Comparison of ENCODE assay signal across 23 mouse cellular contexts in the genomic region with DNA sequence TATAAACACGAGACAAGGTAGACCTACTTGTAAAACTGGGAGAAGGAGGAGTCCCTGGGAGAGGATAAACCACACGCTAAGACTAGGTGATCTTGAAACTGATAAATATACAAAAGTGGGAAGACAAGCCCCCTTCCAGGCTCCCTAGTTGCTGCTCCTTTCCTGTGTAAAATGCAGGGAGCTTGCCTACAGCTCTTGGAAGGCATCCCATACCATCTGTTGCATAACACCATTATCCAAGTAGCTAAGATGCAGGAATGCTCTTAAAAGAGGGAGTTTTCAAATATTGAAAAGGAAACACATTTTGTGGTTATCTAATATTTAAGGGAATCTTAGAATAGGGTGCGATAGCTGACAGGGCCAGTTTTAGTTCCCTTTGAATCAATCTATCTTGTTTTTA.
DNase-seq lines count a peak whose midpoint lies in the region; ATAC-seq and TF ChIP-seq lines count a peak whose summit lies in the region.
"Had no signal": no experiment of that assay in that cellular context is flagged by ENCODE, and none has a peak within 500 bp of the region (broad histone marks: within the 10 kb centered on the region; RNA-seq: fewer than 3 reads in every experiment).

No protein-coding gene starts in this region.

- no peak overlapping the region for H3K4me3 ChIP-seq in forebrain, embryonic 14.5 days (ENCODE audit: low read depth, low read length)
- no peak overlapping the region for H3K4me3 ChIP-seq in forebrain, embryonic 13.5 days
- no peak overlapping the region for H3K4me3 ChIP-seq in layer of hippocampus, adult 2 months
- H3K4me3 ChIP-seq: embryonic facial prominence, embryonic 10.5 days; liver, embryonic 13.5 days; midbrain, embryonic 12.5 days; stomach, embryonic 15.5 days had no signal

- TF ChIP-seq CTCF in layer of hippocampus, adult 2 months (conservative IDR thresholded peaks at IDR 0.05), result no peak

- no peak overlapping the region for H3K27ac ChIP-seq in forebrain, embryonic 14.5 days (ENCODE audit: low read depth, low read length)
- H3K27ac ChIP-seq in forebrain, embryonic 13.5 days, result no peak overlapping the region
- H3K27ac ChIP-seq in layer of hippocampus, adult 2 months, result no peak overlapping the region
- H3K27ac ChIP-seq: embryonic facial prominence, embryonic 10.5 days; liver, embryonic 13.5 days; midbrain, embryonic 12.5 days; stomach, embryonic 15.5 days had no signal

- no peak overlapping the region for H3K4me2 ChIP-seq in forebrain, embryonic 14.5 days (ENCODE audit: low read length)
- no peak overlapping the region for H3K4me2 ChIP-seq in forebrain, embryonic 13.5 days
- H3K4me2 ChIP-seq: heart, embryonic 11.5 days; liver, embryonic 13.5 days; midbrain, embryonic 12.5 days; stomach, embryonic 15.5 days had no signal

- ATAC-seq in forebrain, embryonic 14.5 days, result peak; percentile 24; the same call in 1 of the 2 replicates
- ATAC-seq in forebrain, embryonic 13.5 days, result no peak
- ATAC-seq: hindbrain, embryonic 16.5 days; intestine, embryonic 16.5 days had no signal

- H3K4me1 ChIP-seq in forebrain, embryonic 14.5 days (ENCODE audit: control insufficient read depth, insufficient read depth, low read length), result 0 out of 2 replicates have a peak, but pooled peaks cover 7% of the 10 kb centered on the region
- peaks cover 10% of the 10 kb centered on the region for H3K4me1 ChIP-seq in forebrain, embryonic 13.5 days
- H3K4me1 ChIP-seq: embryonic facial prominence, embryonic 10.5 days; liver, embryonic 13.5 days; midbrain, embryonic 12.5 days; stomach, embryonic 15.5 days had no signal

- H3K9me3 ChIP-seq in forebrain, embryonic 14.5 days (replicated peaks; ENCODE audit: control insufficient read depth, low read length), result no peaks in the 10 kb centered on the region
- no peaks in the 10 kb centered on the region for H3K9me3 ChIP-seq in forebrain, embryonic 13.5 days (replicated peaks)
- H3K9me3 ChIP-seq: embryonic facial prominence, embryonic 10.5 days; liver, embryonic 13.5 days; midbrain, embryonic 12.5 days; stomach, embryonic 15.5 days had no signal

- WGBS in forebrain, embryonic 14.5 days, result 87% methylated on average over 3 of the region's 3 CpGs
- WGBS in forebrain, embryonic 13.5 days, result 87% methylated on average over 3 of the region's 3 CpGs

- no peaks in the 10 kb centered on the region for H3K36me3 ChIP-seq in forebrain, embryonic 14.5 days (ENCODE audit: control insufficient read depth, insufficient read depth, low read length)
- H3K36me3 ChIP-seq in forebrain, embryonic 13.5 days (ENCODE audit: poor library complexity, severe bottlenecking), result no peaks in the 10 kb centered on the region
- H3K36me3 ChIP-seq: embryonic facial prominence, embryonic 10.5 days; liver, embryonic 13.5 days; midbrain, embryonic 12.5 days; stomach, embryonic 15.5 days had no signal

- H3K27me3 ChIP-seq in forebrain, embryonic 14.5 days (replicated peaks; ENCODE audit: control insufficient read depth, insufficient read depth, low read length), result no peaks in the 10 kb centered on the region
- H3K27me3 ChIP-seq in forebrain, embryonic 13.5 days, result no peaks in the 10 kb centered on the region
- H3K27me3 ChIP-seq: liver, embryonic 13.5 days; midbrain, embryonic 12.5 days; stomach, embryonic 15.5 days had no signal

- H3K9ac ChIP-seq in forebrain, embryonic 14.5 days (ENCODE audit: low read length), result no peak overlapping the region
- H3K9ac ChIP-seq in forebrain, embryonic 13.5 days, result no peak overlapping the region
- H3K9ac ChIP-seq: liver, embryonic 13.5 days; midbrain, embryonic 12.5 days; stomach, embryonic 15.5 days had no signal

- DNase-seq in forebrain, embryonic 14.5 days (ENCODE audit: low spot score), result peak; percentile 73
- DNase-seq in layer of hippocampus, adult 2 months (ENCODE audit: low spot score in 2 of 2), result peak; percentile 38
- DNase-seq in layer of hippocampus, adult 9-10 months (ENCODE audit: low spot score), result no peak
- DNase-seq in right cerebral cortex, postnatal 4 days, result peak; percentile 6
- DNase-seq in right cerebral cortex, adult 18-20 months, result no peak
- DNase-seq in lung, postnatal 36 days, result no peak
- DNase-seq: adrenal gland, adult 2 months; gastrocnemius, postnatal 14 days; heart, adult 11 months; kidney, adult 9 months; kidney, postnatal 25 days; liver, embryonic 13.5 days; lung, adult 2 months; lung, postnatal 14 days; thymus, adult 18-20 months; thymus, postnatal 36 days had no signal

Comparison
In these comparisons a context has a peak if more than half of its experiments do, and no peak if none do; other contexts are left out.
1. DNase-seq: peak in forebrain, embryonic 14.5 days (single experiment), layer of hippocampus, adult 2 months (2 of 2) and right cerebral cortex, postnatal 4 days (single experiment); none in layer of hippocampus, adult 9-10 months (single experiment), right cerebral cortex, adult 18-20 months (single experiment) and lung, postnatal 36 days (single experiment).